Mouse (Mus musculus) thymus, adult 2 months (tissue): Measurements from ENCODE around the gene Fam107b. TPM values are rescaled to one million over a fixed set of nuclear protein-coding genes. Genes with fewer than 3 reads are reported as not detected.

Experiments
- DNase-seq: peaks from one replicate; pipeline ENCODE4 v3.0.0; 2021
- H3K27ac ChIP-seq: fragments of 200-500 bp; 2 replicates; pipeline ENCODE4 v1.5.1; 2012; ENCODE audit warnings: low read length, control low read depth; ENCODE audit not compliant: control insufficient read depth, insufficient read depth
- H3K27me3 ChIP-seq: fragments of 200-500 bp; 2 replicates; pipeline ENCODE4 v1.6.1; 2012; ENCODE audit warnings: mild to moderate bottlenecking, low read length, moderate library complexity, mixed read lengths; ENCODE audit not compliant: control insufficient read depth, insufficient read depth
- H3K36me3 ChIP-seq: fragments of 200-500 bp; 2 replicates; pipeline ENCODE4 v1.6.1; 2012; ENCODE audit warnings: mild to moderate bottlenecking, low read length, moderate library complexity; ENCODE audit not compliant: control insufficient read depth, insufficient read depth
- H3K4me1 ChIP-seq: fragments of 200-500 bp; replicated peaks from 2 replicates; pipeline ENCODE4 v1.6.1; 2012; ENCODE audit warnings: low read length; ENCODE audit not compliant: control insufficient read depth, insufficient read depth
- H3K4me3 ChIP-seq: fragments of 200-500 bp; 2 replicates; pipeline ENCODE4 v1.5.1; 2012; ENCODE audit warnings: mild to moderate bottlenecking, low read length, control low read depth, moderate library complexity; ENCODE audit not compliant: control insufficient read depth, insufficient read depth
- CTCF ChIP-seq: fragments of 200-500 bp; IDR thresholded peaks from 2 replicates; pipeline ENCODE4 v1.5.1; 2012; ENCODE audit warnings: mild to moderate bottlenecking, control low read depth, low read length, moderate library complexity, borderline replicate concordance; ENCODE audit not compliant: control insufficient read depth, poor library complexity, insufficient read depth; ENCODE audit errors: extremely low read depth
- POLR2A ChIP-seq: fragments of 200-500 bp; IDR thresholded peaks from 2 replicates; pipeline ENCODE4 v1.6.1; 2012; ENCODE audit warnings: mild to moderate bottlenecking, low read length, control low read depth, moderate library complexity; ENCODE audit not compliant: control insufficient read depth, poor library complexity, insufficient read depth; ENCODE audit errors: extremely low read depth
- WGBS: fragments of 180-500 bp; shearing (Covaris S2); methylation state at CpG from one replicate; pipeline ENCODE4 v1.1.7; 2018; 5-methylcytosine and 5-hydroxymethylcytosine counted together
- polyA plus RNA-seq: library from polyadenylated mRNA; depleted of rRNA; stranded (reverse); fragments of >200 nt; gene quantifications from 2 replicates; pipeline ENCODE4 v1.2.3, GENCODE M21; 2012

Fam107b gene
- polyA plus RNA-seq, 1 experiment, result 81.3 TPM

DNA sequence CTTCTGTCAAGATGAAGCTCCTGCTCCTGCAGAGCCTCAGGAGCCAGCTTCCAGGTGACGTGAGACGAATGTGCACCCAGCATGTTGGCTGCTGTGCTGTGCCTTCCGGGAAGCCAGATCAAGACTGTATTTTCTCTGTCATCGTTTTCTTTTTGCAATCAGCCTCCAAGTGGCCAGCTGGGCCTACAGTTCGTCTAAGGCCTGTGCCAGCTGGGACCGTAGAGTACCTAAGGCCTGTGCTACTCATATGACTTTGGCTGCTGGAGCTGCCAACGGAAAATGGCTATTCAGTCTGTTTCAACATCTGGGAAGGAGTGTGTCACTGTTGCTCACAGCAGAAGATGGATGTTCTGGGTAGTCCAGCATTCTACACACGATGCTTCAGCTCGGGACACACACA is 62.8 kb downstream of the Fam107b start:
- Histone ChIP-seq H3K4me3 (no peak overlapping the region), H3K27ac (no peak overlapping the region; the same call in 1 of the 2 replicates), H3K4me1 (peaks cover 3% of the 10 kb centered on the region), H3K36me3 (no peaks in the 10 kb centered on the region), H3K27me3 (no peaks in the 10 kb centered on the region)
- WGBS, result 83% methylated on average over 9 of the region's 9 CpGs
- no peak for TF ChIP-seq CTCF
- no peak for DNase-seq

DNA sequence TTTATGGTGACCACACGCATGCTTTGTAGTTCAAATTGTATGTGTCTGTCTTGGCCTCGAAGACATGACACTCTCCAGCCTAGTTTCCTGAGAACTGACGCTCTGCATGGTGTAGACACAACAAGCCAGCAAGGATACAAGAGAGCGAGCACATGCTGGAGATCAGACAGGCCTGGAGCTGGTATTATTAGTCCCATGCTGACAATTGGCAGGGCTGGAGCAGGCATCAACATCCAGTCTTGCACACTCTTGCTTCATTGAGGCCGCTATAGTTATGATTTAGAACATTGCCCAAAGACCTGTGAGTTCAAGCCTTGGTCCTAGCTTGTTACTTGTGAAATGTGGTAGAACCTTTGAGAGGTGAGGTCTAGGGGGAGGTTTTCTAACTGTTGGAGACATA is 66.5 kb downstream of the Fam107b start:
- H3K36me3 ChIP-seq, result no peaks in the 10 kb centered on the region
- H3K4me1 ChIP-seq, result peaks cover 6% of the 10 kb centered on the region
- no peak for DNase-seq
- 98% methylated on average over 5 of the region's 5 CpGs for WGBS
- no peak overlapping the region for H3K27ac ChIP-seq
- TF ChIP-seq POLR2A, result no peak
- no peak for TF ChIP-seq CTCF
- H3K27me3 ChIP-seq, result no peaks in the 10 kb centered on the region
- no peak overlapping the region for H3K4me3 ChIP-seq

DNA sequence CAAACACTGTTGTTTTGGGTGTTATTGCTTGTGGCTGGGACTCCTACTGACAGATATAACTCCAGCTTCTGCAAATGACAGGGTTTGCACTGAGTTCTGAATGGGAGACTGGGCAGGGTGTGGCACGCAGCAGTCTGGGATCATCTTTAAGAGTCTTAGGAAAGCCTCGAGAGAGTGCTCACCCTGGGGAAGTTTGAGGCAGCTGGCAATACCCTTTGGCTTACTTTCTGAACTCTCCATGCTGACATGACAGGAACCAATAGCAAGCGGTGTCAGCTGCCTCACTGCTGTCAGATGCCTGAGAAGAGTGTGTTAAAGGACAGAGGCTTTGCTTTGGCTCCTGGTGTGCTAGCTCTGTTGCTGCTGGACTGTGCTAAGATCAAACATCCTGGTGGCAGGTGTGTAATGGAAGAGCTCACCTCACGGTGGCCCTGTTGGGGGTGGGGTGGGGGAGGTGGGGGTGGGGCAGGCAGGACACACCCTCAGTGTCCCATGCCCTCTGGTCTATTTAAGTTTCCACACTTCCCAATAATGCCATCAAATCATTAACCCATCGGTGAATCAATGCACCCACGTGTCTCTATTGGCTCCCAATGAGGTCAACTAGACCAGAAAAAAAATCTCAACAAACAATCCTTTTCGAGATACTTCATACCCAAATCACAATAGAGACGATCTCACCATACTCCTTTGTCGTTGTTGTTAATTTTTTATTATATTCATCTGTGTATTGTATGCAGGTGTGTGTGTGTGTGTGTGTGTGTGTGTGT is 70.9 kb downstream of the Fam107b start:
- peaks cover 4% of the 10 kb centered on the region; the same call in 1 of the 2 replicates for H3K4me1 ChIP-seq
- no peak for DNase-seq
- H3K27me3 ChIP-seq, result no peaks in the 10 kb centered on the region
- H3K27ac ChIP-seq, result no peak overlapping the region
- no peak overlapping the region for H3K4me3 ChIP-seq
- 85% methylated on average over 9 of the region's 9 CpGs for WGBS
- no peaks in the 10 kb centered on the region for H3K36me3 ChIP-seq
- TF ChIP-seq POLR2A, result no peak

DNA sequence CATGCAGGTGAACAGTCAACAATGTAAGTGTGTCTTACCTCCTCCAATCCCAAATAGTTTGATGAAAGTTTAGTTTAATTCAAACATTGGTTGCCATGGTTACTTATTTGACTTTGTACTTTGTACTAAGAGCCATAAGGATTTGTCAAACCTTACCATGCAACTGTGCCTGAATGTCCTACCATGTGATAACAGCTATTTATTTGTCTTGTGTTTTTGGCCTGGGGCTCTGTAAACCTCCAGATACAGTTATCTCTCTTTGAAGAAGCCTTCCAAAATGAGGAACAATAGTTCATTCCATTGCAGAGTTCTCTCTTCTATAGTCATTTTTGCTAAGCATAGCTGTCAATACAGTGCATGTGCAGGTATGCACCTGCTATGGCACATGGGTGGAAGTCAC is 72.7 kb downstream of the Fam107b start:
- peaks cover 4% of the 10 kb centered on the region; the same call in 1 of the 2 replicates for H3K4me1 ChIP-seq
- TF ChIP-seq CTCF, result no peak
- TF ChIP-seq POLR2A, result no peak
- no peak overlapping the region for H3K4me3 ChIP-seq
- no peaks in the 10 kb centered on the region for H3K36me3 ChIP-seq
- DNase-seq, result no peak
- no peaks in the 10 kb centered on the region for H3K27me3 ChIP-seq
- H3K27ac ChIP-seq, result no peak overlapping the region

DNA sequence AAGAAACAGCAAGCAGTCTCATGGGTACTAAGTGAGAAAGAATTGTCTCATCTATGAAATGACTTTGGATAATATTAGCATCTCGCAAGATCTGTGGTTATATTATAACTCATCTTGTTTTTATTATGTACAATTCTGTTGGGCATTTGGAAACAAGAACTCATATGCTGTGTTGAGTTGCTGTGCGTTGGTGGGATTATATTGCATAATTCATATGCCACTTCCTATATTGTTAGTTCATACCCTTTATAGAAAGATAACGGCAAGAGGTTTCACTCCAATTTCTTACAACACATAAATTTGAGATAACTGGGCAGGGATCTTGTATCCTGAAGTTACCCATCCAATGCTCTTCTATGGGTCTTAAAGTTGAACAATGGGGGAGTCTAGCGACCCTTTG is 75.5 kb downstream of the Fam107b start:
- no peak overlapping the region for H3K4me3 ChIP-seq
- TF ChIP-seq POLR2A, result no peak
- no peak for TF ChIP-seq CTCF
- WGBS, result 92% methylated on average over 4 of the region's 4 CpGs
- peaks cover 7% of the 10 kb centered on the region; the same call in 1 of the 2 replicates for H3K4me1 ChIP-seq
- H3K27me3 ChIP-seq, result no peaks in the 10 kb centered on the region
- H3K36me3 ChIP-seq, result no peaks in the 10 kb centered on the region
- H3K27ac ChIP-seq, result no peak overlapping the region
- DNase-seq, result no peak

DNA sequence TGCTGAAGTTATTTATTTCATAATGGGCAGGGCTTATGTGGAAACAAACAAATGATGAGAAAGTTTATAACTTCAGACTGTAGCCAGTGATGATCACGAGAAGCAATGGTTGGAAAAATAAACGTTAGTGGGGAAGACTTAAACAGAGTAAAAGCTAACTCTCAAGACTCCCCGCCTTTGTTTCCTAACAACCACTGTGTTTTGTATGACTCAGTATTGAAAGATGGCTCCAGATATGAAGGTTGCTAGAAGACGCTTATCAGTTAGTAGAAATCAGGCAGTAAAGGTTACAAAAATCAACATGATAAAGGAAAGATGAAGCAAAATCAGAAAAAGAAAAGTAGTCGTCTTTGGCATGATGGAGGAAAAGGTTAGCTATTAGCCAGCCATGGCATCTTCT is 78.9 kb downstream of the Fam107b start:
- DNase-seq, result no peak
- WGBS, result 70% methylated on average over 5 of the region's 5 CpGs
- TF ChIP-seq POLR2A, result no peak
- no peak for TF ChIP-seq CTCF
- H3K27me3 ChIP-seq, result no peaks in the 10 kb centered on the region
- H3K4me1 ChIP-seq, result peaks cover 6% of the 10 kb centered on the region
- no peak overlapping the region for H3K4me3 ChIP-seq
- H3K27ac ChIP-seq, result no peak overlapping the region
- no peaks in the 10 kb centered on the region for H3K36me3 ChIP-seq

DNA sequence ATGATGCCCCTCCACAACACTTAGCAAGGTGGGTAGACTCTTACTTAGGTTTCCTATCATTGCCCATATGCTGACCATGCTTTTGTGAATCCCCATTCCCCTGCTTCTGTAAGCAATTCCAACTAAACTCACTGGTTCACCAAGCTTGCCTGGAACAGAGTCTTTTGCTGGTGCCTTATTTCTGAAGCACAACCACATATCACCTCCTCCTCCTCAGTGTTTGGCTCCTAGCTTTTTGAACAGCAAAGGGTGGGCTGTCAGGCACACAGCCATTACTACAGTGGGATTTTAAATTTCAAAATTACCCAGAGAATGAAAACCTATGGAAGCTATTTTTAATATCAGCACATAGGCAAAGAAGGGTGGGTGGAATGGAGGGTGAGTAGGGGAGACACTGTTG is 84.3 kb downstream of the Fam107b start:
- H3K27me3 ChIP-seq, result no peaks in the 10 kb centered on the region
- H3K4me3 ChIP-seq, result no peak overlapping the region
- no peak for DNase-seq
- no peak overlapping the region for H3K27ac ChIP-seq
- peaks cover 46% of the 10 kb centered on the region for H3K4me1 ChIP-seq
- TF ChIP-seq POLR2A (no peak), CTCF (no peak)
- H3K36me3 ChIP-seq, result no peaks in the 10 kb centered on the region

DNA sequence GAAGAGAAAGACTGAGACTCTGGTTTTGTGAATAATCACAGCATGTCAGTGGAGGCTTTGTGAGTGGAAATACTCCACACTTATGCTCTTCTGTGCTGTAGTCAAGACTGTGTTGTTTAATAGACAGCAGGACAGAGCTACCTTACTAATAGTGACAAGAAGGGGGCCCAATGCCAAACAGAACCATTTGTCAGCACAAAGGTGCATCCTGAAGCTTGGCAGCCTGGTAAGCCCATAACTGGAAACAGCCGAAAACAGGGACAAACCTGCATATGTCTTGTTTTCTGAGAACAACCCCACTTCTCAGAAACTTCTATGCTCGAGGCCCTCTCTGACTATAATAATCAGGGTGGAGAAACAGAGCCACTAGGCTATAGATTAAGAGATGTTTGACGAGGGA is 85.8 kb downstream of the Fam107b start:
- no peaks in the 10 kb centered on the region for H3K27me3 ChIP-seq
- H3K27ac ChIP-seq, result peak overlapping the region; percentile 32; the same call in 1 of the 2 replicates
- WGBS, result 92% methylated on average over 3 of the region's 3 CpGs
- H3K36me3 ChIP-seq, result no peaks in the 10 kb centered on the region
- peaks cover 43% of the 10 kb centered on the region for H3K4me1 ChIP-seq
- no peak overlapping the region for H3K4me3 ChIP-seq
- DNase-seq, result no peak
- no peak for TF ChIP-seq POLR2A
- no peak for TF ChIP-seq CTCF
